Mouse (Mus musculus) embryonic facial prominence, embryonic 13.5 days (tissue): ENCODE data around the gene Plscr1. TPM values are rescaled to one million over a fixed set of nuclear protein-coding genes. Genes with fewer than 3 reads are reported as not detected.

Source experiments
- ATAC-seq: fragments of 200-750 bp; cut with Nextera tagmentation; 2 replicates; pipeline ENCODE4 v1.8.0; 2017; ENCODE audit warnings: low read depth; ENCODE audit not compliant: insufficient number of reproducible peaks, insufficient read depth, low FRiP score, low TSS enrichment
- H3K27ac ChIP-seq: fragments of 300-500 bp; sonication (generic); 2 replicates; pipeline ENCODE4 v1.5.1; 2015; ENCODE audit warnings: moderate library complexity, mild to moderate bottlenecking, inconsistent platforms
- H3K27me3 ChIP-seq: fragments of 300-500 bp; sonication (generic); 2 replicates; pipeline ENCODE4 v1.6.1; 2015; ENCODE audit warnings: mild to moderate bottlenecking, inconsistent platforms
- H3K36me3 ChIP-seq: fragments of 300-500 bp; sonication (generic); 2 replicates; pipeline ENCODE4 v1.6.1; 2015; ENCODE audit warnings: mild to moderate bottlenecking, inconsistent platforms
- H3K4me1 ChIP-seq: fragments of 300-500 bp; sonication (generic); 2 replicates; pipeline ENCODE4 v1.6.1; 2015; ENCODE audit warnings: inconsistent platforms
- H3K4me2 ChIP-seq: fragments of 300-500 bp; sonication (generic); 2 replicates; pipeline ENCODE4 v1.6.1; 2015; ENCODE audit warnings: moderate library complexity, mild to moderate bottlenecking, inconsistent platforms
- H3K4me3 ChIP-seq: fragments of 300-500 bp; sonication (generic); 2 replicates; pipeline ENCODE4 v1.5.1; 2015; ENCODE audit warnings: mild to moderate bottlenecking, inconsistent platforms
- H3K9ac ChIP-seq: fragments of 300-500 bp; sonication (generic); 2 replicates; pipeline ENCODE4 v1.6.1; 2015; ENCODE audit warnings: mild to moderate bottlenecking, inconsistent platforms
- H3K9me3 ChIP-seq: fragments of 300-500 bp; sonication (generic); 2 replicates; pipeline ENCODE4 v1.6.1; 2016; ENCODE audit warnings: inconsistent platforms
- WGBS: fragments of 180-500 bp; shearing (Covaris S2); methylation state at CpG from one replicate; pipeline ENCODE4 v1.1.7; 2015; ENCODE audit warnings: mixed read lengths; 5-methylcytosine and 5-hydroxymethylcytosine counted together
- polyA plus RNA-seq: library from polyadenylated mRNA; unstranded; fragments of >200 nt; fragmentation: Nextera tagmentation; extraction: Ambion mirVana; gene quantifications from 2 replicates; pipeline ENCODE4 v1.2.1, GENCODE M21; 2015

Plscr1 gene
- 15.9 and 19.1 TPM in 2 replicates for polyA plus RNA-seq

DNA sequence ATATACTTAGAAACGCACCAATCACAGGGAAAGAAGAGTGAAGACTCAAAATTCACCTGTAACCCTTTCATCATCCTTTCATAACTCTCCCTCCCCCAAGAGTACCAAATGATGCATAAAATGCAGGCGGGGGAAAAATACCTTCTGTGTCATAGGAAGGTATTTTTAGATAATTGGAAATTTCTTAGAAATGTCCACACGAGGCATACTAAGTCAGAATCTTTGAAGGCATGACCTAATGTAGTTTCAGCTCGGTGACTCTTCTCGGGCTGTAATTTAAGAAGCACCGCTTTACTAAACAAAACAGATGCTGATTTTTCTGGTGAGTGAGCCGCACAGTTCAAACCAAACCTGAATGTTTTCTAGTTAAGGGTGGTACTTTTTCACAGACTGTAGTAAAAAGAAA lies at the start of gene Plscr1:
Plscr1 (plus strand) TSS at position 304 of the 406 bp plus-strand sequence.
- peak within 1 kb of the TSS; percentile 81 for H3K9ac ChIP-seq
- no peak for ATAC-seq
- H3K4me3 ChIP-seq: peak within 1 kb of the TSS; percentile 64
- H3K9me3 ChIP-seq: no peaks in the 10 kb centered on the region
- peaks cover 13% of the 10 kb centered on the region for H3K4me1 ChIP-seq
- no peaks in the 10 kb centered on the region for H3K27me3 ChIP-seq
- peak within 1 kb of the TSS; percentile 85 for H3K27ac ChIP-seq
- 19% methylated on average over 7 of the region's 7 CpGs for WGBS
- peak within 1 kb of the TSS; percentile 75 for H3K4me2 ChIP-seq
- H3K36me3 ChIP-seq: no peaks in the 10 kb centered on the region

DNA sequence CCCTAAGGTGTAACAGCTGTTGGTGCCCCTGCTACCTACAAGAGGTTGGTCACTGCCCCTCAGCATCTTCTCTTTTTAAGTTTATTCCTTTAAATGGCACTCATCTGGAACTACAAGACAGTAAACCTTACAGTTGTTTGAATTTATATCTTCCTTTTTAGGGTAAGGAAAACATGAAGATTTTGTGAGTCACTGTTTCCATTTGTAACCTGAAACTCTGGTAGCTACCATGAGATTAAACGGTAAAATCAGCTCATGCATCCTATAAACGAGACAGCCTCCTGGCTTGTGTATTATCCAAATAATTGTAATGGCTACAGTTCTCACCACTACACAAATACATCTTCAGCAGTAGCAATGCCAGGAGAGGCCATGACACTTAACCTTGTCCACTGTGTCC lies 45.2 kb upstream of the Plscr1 start:
- no peak overlapping the region for H3K4me3 ChIP-seq
- H3K27me3 ChIP-seq: no peaks in the 10 kb centered on the region
- H3K9me3 ChIP-seq: no peaks in the 10 kb centered on the region
- H3K4me1 ChIP-seq: no peaks in the 10 kb centered on the region
- no peak overlapping the region for H3K27ac ChIP-seq
- WGBS: 27% methylated on average over 2 of the region's 2 CpGs
- H3K36me3 ChIP-seq: no peaks in the 10 kb centered on the region
- no peak for ATAC-seq
- no peak overlapping the region for H3K4me2 ChIP-seq
- H3K9ac ChIP-seq: no peak overlapping the region

DNA sequence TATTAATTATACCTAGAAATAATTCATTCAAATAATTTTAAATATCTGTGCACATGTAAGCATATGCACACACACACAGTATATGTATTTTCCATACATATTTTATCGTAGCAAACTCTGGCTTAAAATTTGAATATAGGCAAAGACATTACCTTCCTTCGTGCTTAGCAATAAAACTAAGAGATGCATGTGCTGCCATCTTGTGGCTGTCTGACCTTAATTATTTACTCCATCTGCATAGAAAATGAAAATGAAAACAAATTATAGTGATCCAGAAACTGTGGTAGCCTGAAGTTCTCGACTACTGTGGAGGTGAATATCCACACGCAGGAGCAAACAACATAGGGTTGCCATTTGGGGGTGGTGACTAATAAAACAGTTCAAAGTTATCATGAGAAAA lies 42.2 kb upstream of the Plscr1 start:
- 40% methylated on average over 4 of the region's 4 CpGs for WGBS

DNA sequence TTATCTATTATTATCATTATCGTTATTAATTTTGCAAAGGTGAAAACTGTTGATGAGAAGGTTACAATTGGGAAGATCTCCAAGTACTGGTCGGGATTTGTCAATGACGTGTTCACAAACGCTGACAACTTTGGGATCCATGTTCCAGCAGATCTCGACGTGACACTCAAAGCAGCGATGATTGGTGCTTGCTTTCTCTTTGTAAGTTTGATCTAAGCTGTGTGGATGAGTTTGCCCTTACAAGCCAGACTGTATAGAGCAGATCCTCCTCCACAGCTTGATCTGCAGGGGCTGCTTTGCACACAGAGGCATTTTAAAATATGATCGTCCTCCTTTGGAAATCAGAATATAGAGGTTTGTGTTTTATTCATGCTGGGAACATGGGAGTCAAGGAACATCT lies 41.8 kb upstream of the Plscr1 start:
- no peak for ATAC-seq
- no peak overlapping the region for H3K9ac ChIP-seq
- no peak overlapping the region for H3K4me2 ChIP-seq
- no peaks in the 10 kb centered on the region for H3K9me3 ChIP-seq
- 79% methylated on average over 8 of the region's 8 CpGs for WGBS
- no peak overlapping the region for H3K27ac ChIP-seq
- no peaks in the 10 kb centered on the region for H3K36me3 ChIP-seq
- H3K4me1 ChIP-seq: no peaks in the 10 kb centered on the region
- no peak overlapping the region for H3K4me3 ChIP-seq
- H3K27me3 ChIP-seq: no peaks in the 10 kb centered on the region

More for the DNA sequence above, 42.2 kb upstream of the Plscr1 start:
- Histone ChIP-seq H3K27ac (no peak overlapping the region), H3K4me2 (no peak overlapping the region), H3K4me3 (no peak overlapping the region), H3K36me3 (no peaks in the 10 kb centered on the region), H3K9me3 (no peaks in the 10 kb centered on the region), H3K9ac (no peak overlapping the region), H3K4me1 (no peaks in the 10 kb centered on the region), H3K27me3 (no peaks in the 10 kb centered on the region)
- ATAC-seq: no peak

DNA sequence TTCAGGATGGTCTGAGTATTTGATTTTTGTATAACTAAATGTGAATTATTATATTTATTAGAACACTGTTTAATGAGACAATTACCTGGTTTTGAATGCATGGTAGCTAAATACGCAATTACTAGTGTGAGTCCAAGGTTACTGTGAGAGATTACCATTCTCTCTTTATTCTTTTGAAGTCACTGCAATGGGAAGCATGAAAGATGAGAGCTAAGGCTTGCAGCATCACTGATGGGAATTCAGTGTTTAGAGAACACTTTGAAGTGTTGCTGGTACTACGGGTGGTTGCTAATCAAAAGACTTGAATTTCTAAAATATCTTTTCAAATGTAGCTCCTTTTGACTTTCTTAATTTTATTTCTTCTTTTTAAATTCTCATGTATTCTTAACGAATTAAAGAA lies 39.7 kb upstream of the Plscr1 start:
- Histone ChIP-seq H3K9me3 (no peaks in the 10 kb centered on the region), H3K4me1 (no peaks in the 10 kb centered on the region), H3K4me3 (no peak overlapping the region), H3K4me2 (no peak overlapping the region), H3K36me3 (no peaks in the 10 kb centered on the region), H3K27ac (no peak overlapping the region), H3K27me3 (no peaks in the 10 kb centered on the region), H3K9ac (no peak overlapping the region)
- 74% methylated on average over 3 of the region's 3 CpGs for WGBS
- ATAC-seq: no peak

DNA sequence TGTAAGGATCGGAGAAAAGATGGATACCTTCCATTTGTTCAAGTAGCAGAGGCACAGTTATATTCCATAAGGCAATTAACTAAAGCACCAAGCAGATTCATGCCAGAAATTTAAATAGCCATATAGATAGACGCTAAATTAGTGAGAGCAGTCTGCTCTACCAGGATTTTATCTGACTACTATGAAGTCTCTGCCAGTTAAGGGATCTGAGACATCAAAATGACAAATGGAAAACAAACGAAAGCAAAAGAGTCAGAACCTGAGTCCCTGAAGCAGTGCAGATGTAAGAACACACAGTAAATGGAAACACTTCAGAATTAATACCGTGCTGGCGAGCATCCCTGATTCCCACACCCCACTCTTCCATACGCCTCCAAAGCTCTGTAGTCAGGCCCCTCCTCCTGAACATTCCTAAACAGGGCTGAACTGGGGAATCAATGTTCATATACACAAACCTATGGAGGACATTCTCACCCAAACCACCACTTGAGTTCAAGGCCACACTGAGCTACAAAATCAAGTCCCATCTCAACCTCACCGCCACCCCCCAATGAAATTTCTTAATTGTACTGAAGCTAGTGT lies 39.1 kb upstream of the Plscr1 start:
- H3K4me1 ChIP-seq: no peaks in the 10 kb centered on the region
- no peaks in the 10 kb centered on the region for H3K27me3 ChIP-seq

DNA sequence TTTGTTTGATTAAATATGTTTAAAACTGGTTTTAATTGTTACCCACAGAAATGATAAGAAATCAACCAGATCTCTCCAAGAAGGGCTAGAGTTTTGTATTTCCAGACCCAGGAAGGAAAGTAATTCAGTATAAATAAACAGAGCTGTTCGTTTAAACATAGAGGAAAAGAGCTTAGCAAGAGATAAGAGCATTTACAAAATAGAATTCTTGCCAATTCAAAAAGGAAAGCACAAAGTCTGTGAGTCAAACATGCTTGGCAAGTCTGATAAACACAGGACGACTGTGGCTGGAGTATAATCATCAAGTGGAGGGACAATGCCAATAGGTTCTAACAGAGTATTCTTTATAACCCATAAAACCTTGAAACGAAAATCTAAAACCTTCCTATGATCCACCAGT lies 38.5 kb upstream of the Plscr1 start:
- Histone ChIP-seq H3K36me3 (no peaks in the 10 kb centered on the region), H3K9ac (no peak overlapping the region), H3K4me3 (no peak overlapping the region), H3K4me1 (no peaks in the 10 kb centered on the region), H3K27ac (no peak overlapping the region), H3K27me3 (no peaks in the 10 kb centered on the region), H3K9me3 (no peaks in the 10 kb centered on the region), H3K4me2 (no peak overlapping the region)
- no peak for ATAC-seq
- 61% methylated on average over 3 of the region's 3 CpGs for WGBS

More for the DNA sequence above, 39.1 kb upstream of the Plscr1 start:
- no peak for ATAC-seq
- Histone ChIP-seq H3K4me2 (no peak overlapping the region), H3K9me3 (no peaks in the 10 kb centered on the region), H3K36me3 (no peaks in the 10 kb centered on the region), H3K4me3 (no peak overlapping the region), H3K9ac (no peak overlapping the region), H3K27ac (no peak overlapping the region)
- 72% methylated on average over 7 of the region's 7 CpGs for WGBS

DNA sequence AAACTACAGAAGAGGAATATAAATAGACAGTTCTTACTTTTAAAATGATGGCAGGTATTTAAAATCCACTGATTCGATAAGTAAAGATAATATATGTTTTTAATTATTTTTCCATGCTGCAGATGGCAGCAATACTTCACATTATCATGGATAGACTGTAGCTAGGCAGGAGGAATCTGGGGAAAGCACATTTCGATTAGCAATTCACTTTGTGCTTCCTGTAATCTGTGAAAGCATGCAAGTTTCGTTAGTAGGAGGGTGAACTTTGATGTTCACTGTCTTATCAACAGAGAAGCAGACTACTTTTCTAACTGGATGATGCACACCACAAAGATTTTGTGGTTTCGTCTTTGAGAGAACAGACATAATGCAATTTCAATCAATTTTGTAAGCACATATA lies 32.1 kb upstream of the Plscr1 start:
- Histone ChIP-seq H3K36me3 (no peaks in the 10 kb centered on the region), H3K4me1 (0 out of 2 replicates have a peak, but pooled peaks cover 2% of the 10 kb centered on the region), H3K9ac (no peak overlapping the region), H3K4me2 (no peak overlapping the region), H3K27ac (no peak overlapping the region), H3K9me3 (no peaks in the 10 kb centered on the region), H3K27me3 (no peaks in the 10 kb centered on the region), H3K4me3 (no peak overlapping the region)
- WGBS: 52% methylated on average over 4 of the region's 4 CpGs
- no peak for ATAC-seq

DNA sequence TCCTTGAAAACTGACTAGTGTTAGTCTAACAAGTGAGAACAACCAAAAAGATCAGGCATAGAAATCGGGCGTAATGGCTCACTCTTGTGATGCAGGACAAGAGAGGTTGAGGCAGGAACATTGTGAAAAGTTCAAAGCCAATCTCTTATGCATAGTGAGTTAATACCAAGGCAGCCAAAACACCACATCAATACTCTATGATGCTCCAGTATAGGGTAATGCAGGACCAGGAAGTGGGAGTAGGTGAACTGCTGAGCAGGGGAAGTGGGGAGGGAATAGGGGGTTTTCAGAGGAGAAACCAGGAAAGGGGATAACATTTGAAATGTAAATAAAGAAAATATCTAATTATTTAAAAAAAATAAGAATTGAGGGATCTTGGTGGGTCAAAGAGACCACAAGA lies 31.7 kb upstream of the Plscr1 start:
- no peaks in the 10 kb centered on the region for H3K36me3 ChIP-seq
- H3K4me1 ChIP-seq: 0 out of 2 replicates have a peak, but pooled peaks cover 2% of the 10 kb centered on the region
- no peaks in the 10 kb centered on the region for H3K9me3 ChIP-seq
- H3K9ac ChIP-seq: no peak overlapping the region
- H3K4me2 ChIP-seq: no peak overlapping the region
- no peaks in the 10 kb centered on the region for H3K27me3 ChIP-seq
- no peak for ATAC-seq
- no peak overlapping the region for H3K27ac ChIP-seq
- WGBS: 77% methylated on average over 2 of the region's 2 CpGs
- H3K4me3 ChIP-seq: no peak overlapping the region

DNA sequence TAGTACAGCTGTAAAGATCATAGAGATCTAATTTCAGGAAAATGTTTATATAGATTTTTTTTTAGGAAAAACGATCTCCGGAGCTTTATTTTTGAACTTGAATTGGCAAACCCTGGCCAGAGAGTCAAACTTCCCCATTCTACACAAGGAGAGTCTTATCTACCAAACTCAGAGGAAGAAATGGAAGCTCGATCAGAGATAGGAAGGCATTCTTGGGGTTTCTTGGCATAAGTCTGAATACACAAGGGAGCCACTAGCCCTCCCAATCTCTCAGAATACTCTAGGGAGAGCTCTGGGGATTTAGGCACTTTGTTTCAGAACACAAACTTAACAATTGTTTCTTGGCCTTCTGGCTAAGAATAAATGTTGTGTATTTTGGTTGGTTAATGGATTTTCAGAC lies 29.4 kb upstream of the Plscr1 start:
- Histone ChIP-seq H3K27ac (no peak overlapping the region), H3K4me3 (no peak overlapping the region), H3K27me3 (no peaks in the 10 kb centered on the region), H3K9ac (no peak overlapping the region), H3K36me3 (no peaks in the 10 kb centered on the region), H3K4me1 (0 out of 2 replicates have a peak, but pooled peaks cover 2% of the 10 kb centered on the region), H3K9me3 (no peaks in the 10 kb centered on the region), H3K4me2 (no peak overlapping the region)
- 56% methylated on average over 3 of the region's 3 CpGs for WGBS
- ATAC-seq: no peak

DNA sequence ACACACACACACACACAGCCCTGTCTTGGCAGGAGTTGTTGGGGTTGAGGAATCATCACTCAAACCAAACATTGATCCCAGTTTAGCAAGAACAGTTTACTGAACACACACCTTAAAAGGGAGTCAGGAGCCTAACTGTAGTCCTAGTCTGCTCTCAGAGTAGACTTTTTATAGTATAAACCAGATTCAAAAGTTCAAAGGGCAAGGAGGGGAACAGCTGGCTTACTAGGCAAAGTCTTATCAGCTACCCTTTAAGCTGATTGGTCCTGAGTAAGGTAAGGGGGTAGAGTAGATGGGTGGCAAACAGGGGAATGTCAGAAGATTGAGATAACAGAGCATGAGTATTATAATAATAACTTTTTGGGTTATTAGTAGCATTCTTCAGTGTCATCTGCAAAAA lies 28.1 kb upstream of the Plscr1 start:
- no peak overlapping the region for H3K9ac ChIP-seq
- no peak overlapping the region for H3K4me2 ChIP-seq
- H3K4me3 ChIP-seq: no peak overlapping the region
- no peak overlapping the region for H3K27ac ChIP-seq
- no peak for ATAC-seq
- H3K9me3 ChIP-seq: no peaks in the 10 kb centered on the region
- H3K36me3 ChIP-seq: no peaks in the 10 kb centered on the region
- H3K4me1 ChIP-seq: 0 out of 2 replicates have a peak, but pooled peaks cover 2% of the 10 kb centered on the region
- H3K27me3 ChIP-seq: no peaks in the 10 kb centered on the region

DNA sequence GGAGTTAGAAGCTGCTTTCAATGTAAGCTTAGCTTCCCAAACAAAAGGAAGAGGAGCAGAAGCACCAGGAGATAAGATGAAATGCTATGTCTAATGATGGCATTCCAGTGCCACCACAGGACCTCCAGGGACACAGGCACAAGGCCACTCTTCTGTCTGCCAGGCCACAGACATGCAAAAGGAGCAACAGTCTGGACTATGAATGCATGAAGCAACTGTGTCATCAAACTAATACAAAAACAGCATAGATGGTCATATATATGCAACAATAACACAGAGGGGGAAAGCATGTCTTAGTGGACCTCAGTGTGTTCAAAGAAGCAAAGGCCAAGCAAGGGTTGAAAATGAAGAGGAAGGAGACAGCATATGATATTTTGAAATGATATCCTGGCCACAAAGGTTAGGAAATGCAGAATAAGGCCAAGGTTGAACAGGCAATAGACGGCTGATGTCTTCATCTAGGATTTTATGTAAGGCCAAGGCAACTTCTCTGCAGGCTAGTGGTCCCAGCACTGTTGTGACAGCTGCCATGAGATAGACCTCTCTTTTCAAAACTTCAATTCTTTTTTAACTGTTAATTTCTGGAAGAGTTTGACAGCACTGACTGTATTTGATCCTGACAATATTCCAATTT lies 24.8 kb upstream of the Plscr1 start:
- H3K36me3 ChIP-seq: no peaks in the 10 kb centered on the region
- WGBS: 74% methylated on average over 1 of the region's 1 CpGs

More for the DNA sequence above, 24.8 kb upstream of the Plscr1 start:
- H3K27me3 ChIP-seq: no peaks in the 10 kb centered on the region
- 0 out of 2 replicates have a peak, but pooled peaks cover 2% of the 10 kb centered on the region for H3K4me1 ChIP-seq
- H3K4me3 ChIP-seq: no peak overlapping the region
- no peak overlapping the region for H3K27ac ChIP-seq
- no peak for ATAC-seq
- no peaks in the 10 kb centered on the region for H3K9me3 ChIP-seq
- H3K9ac ChIP-seq: no peak overlapping the region
- no peak overlapping the region for H3K4me2 ChIP-seq
